Mouse (Mus musculus) liver, embryonic 14.5 days (tissue): ENCODE measurements around the gene Serpinb6b.
A peak's percentile ranks its signal among the peaks of the same experiment; 100 is the strongest.

Experiments
- CTCF ChIP-seq: IDR thresholded peaks from 2 replicates; pipeline ENCODE4 v1.5.1; 2016; ENCODE audit warnings: antibody characterized with exemption, low read depth, control low read depth
- EP300 ChIP-seq: IDR thresholded peaks from 2 replicates; pipeline ENCODE4 v1.6.1; 2016; ENCODE audit warnings: antibody characterized with exemption, low read depth

DNA sequence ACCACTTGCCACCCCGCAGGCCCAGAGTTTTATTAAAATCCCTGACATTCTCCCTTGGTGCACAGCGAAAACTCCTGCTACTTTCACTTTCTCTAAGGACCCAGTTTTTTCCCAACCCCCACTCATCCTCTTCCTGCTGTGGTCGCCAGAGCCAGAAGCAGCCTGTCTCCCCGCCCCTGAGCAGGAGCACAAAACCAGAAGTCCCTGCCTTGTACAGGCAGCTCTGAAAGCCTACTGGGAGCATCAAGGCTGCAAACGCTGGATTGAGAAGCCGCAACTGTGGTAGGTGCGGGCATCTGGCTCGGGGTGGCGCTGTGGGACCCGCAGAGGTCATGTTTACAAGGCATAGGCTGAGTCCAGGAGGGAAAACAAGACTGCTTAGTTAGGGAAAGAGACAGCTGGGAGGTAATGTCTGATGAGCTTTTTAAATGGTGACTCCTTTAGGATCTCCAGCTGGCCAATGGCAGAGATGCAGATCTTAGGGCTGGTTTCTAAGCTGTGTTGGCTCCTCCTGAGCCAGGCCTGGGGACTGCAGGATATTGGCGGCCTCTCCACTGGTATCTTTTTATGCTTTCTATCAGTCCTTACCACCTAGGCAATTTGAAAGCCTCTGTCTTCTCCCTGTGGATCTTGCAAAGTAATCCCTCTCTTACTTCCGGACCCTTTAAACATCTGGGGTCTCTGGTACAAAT, 39.6 kb downstream of the Serpinb6b start:
- TF ChIP-seq CTCF = peak; percentile 97
- TF ChIP-seq EP300 = peak; percentile 7; the same call in 1 of the 2 replicates
